Mouse (Mus musculus) cortical plate, adult 2 months (tissue): ENCODE data around the gene Glp2r.

ENCODE experiments used
- CTCF ChIP-seq: fragments of 200-500 bp; IDR thresholded peaks from 2 replicates; pipeline ENCODE4 v1.5.1; 2011; ENCODE audit warnings: mild to moderate bottlenecking, control low read depth, low read length; ENCODE audit not compliant: insufficient read depth; ENCODE audit errors: extremely low read depth
- POLR2A ChIP-seq: fragments of 200-500 bp; IDR thresholded peaks from 2 replicates; pipeline ENCODE4 v1.6.1; 2011; ENCODE audit warnings: mild to moderate bottlenecking, low read length, control low read depth; ENCODE audit not compliant: insufficient read depth; ENCODE audit errors: extremely low read depth

DNA sequence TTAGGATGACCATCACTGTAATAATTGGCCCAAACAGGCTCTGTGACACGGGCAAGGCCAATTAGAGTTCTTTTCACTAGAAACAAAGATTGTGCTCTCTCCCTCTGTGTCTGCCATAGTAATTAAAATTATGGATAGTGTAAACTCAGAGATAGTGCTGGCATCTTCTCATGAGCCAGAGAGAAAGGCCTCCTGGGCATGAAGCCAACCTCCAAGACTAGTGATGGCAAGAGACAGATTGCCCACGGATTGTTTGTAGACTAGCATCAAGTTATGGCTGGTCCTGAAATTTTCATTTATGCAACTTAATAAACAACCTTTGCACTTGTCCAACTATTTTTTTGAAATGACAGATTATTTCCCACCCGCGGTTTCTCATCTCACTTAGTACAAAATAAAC, 58.0 kb downstream of the Glp2r start:
- no peak for TF ChIP-seq CTCF
- no peak for TF ChIP-seq POLR2A
